Mouse (Mus musculus) adrenal gland, adult (tissue): ENCODE measurements around the gene Vat1.
"Not testable (repeated sequence)": the region's sequence is repeated elsewhere in the genome, so short reads cannot be mapped to it uniquely, and the experiment has no call there.

Experiments used
- DNase-seq, 2 experiments: peaks; one replicate each; pipeline ENCODE4 v3.0.0; 2022 to 2023; ENCODE audit warnings: low spot score in 1 of 2; ENCODE audit not compliant: inconsistent age in 2 of 2

The Vat1 gene

GRCm38 (mm10) chr11:101442760-101443159 is 23.3 kb downstream of the Vat1 start:
- DNase-seq, result no peak

- peak; percentile 99 for DNase-seq
Measured at GRCm38 (mm10) chr11:101442127-101442693, 23.8 kb downstream of the Vat1 start, which contains the start of gene Rpl27. Rpl27 (plus strand) TSS chr11:101442298.

DNA sequence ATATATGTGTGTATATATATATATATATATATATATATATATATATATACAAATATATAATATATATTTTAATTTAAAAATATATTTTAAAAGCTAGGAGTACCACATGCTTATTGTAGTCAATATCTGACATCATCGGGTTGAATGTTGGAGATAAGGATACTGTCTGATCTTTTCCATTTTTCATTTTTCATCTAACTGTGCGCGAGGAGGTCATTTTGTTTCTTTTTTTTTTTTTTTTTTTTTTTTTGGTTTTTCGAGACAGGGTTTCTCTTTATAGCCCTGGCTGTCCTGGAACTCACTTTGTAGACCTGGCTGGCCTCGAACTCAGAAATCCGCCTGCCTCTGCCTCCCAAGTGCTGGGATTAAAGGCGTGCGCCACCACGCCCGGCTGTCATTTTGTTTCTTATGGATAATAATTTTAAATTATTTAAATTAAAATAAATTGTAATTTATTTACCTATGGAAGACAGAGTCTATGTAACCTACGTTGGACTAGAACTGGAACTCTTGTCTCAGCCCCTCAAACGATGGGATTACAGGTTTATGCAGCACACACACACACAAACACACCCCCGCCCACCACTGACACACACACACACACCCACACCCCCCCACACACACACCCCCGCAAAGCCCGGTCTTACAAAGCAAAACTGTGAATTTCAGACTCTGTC is 24.4 kb downstream of the Vat1 start:
- not testable (repeated sequence) for DNase-seq

DNA sequence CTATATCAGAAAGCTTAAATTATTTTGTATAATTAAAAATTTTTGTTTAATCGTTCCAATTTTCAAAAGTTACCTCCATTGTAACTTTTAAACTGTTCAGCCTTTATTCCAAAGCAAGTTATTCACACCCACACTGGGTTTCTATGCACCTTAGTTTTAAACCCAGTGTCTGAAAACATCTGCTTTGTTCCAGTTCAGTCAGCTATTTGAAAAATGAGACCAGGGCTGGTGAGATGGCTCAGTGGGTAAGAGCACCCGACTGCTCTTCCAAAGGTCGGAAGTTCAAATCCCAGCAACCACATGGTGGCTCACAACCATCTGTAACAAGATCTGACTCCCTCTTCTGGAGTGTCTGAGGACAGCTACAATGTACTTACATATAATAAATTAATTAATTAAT is 28.0 kb downstream of the Vat1 start:
- not testable (repeated sequence) for DNase-seq

DNA sequence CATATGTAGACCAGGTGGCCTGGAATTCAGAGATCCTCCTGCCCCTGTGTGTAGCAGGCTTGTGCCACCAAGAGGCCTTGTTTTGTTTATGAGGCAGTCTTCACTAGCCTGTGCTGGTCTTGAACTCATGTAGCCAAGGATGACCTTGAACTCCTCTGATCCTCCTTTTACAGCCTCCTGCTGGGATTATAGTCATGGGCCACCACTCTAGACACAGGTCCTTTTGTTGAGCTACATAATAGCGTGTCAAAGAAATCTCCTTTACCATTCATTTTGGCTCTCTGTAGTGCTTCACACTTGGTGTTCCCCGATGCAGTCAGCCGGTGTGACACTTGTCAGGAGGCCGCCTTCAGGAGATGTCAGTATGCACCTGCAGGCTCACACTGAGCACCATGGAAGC is 29.1 kb downstream of the Vat1 start:
- DNase-seq, result no peak

DNA sequence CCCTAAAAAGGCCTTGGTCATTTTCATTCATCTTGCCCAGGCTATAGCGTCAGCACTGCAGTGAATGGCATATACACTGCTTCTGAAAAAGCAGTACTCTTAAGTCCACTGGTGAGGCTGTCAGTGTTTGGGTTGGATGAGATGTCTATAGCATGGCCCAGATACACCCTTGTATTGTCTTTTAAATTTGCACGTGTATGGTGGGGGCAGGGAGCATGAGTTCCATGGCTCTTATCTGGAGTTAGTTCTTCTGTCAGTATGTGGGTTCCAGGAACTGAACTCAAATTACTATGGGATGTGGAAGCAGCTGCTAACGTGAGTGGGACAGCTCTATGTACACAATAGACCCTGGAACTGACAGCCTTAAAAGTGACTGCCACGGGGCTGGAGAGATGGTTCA is 30.2 kb downstream of the Vat1 start:
- DNase-seq, result no peak

GRCm38 (mm10) chr11:101433396-101433795 is 32.6 kb downstream of the Vat1 start:
- DNase-seq, result peak; percentile 65 to 82

GRCm38 (mm10) chr11:101431327-101431726 is 34.7 kb downstream of the Vat1 start:
- DNase-seq, result peak; percentile 66 to 72

DNA sequence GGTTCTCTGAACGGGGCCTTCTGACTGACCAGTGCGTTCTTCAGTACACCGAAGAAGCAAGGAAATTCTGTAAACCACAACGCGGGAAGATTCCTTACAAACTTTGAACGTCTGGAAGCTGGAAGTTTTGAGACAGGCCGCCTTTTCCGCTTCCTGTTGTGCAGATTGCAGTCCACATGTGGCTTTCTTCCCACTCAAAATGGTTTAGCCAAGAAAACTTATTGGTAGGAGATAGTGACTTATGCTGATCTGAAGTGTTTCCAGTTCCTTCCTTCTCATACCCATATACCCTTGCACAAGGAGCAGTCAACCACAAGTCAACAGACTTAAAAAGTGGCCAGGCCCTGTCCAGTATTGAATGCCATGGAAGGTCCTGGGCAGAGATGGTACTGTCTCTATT is 39.9 kb downstream of the Vat1 start:
- DNase-seq, result no peak

GRCm38 (mm10) chr11:101424925-101425813 is 40.9 kb downstream of the Vat1 start, which contains the start of the genes Rundc1 and Ptges3l:
Rundc1 (plus strand) TSS chr11:101425085.
Ptges3l (minus strand) TSS chr11:101425333.
- DNase-seq, result peak; percentile 97 to 99

DNA sequence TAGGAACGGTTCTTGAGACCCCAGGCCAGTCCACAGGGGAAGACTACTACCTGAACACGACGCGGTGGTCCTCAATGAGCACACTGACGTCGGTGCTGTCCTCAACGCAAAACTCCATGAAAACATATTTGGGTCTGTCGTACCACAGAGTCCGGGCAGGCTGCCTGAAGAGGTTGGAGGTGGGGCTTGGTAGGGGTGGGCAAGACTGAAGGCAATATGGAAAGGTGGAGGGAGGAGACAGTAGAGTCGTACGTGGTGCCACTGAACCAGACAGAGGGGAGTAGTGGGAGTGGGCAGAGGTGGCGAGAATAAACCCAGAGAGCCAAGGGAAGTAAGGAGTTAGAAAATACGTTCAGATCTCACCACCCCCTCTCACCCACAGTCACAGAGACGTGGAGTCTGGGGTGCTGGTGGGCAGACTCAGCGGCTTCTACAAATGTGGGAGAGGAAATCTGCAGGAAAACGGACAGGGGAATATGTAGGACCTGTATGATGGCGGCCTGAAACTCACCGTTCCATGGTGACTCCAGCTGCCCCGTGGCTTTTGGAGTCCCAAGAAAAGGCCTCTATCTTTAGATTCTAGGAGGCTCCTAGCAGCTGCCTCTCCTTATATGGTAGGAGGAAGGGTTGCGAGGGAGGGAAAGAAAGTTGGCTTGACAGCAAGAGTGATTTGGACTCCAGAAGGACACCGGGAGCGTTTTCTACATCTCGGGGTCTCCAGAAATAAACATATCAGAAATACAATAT is 41.8 kb downstream of the Vat1 start, which contains the start of gene Gm27029:
Gm27029 (minus strand) TSS at position 692 of the 747 bp plus-strand sequence.
- no peak for DNase-seq

- DNase-seq, result no peak
Measured at GRCm38 (mm10) chr11:101420148-101420547, 45.9 kb downstream of the Vat1 start.

DNA sequence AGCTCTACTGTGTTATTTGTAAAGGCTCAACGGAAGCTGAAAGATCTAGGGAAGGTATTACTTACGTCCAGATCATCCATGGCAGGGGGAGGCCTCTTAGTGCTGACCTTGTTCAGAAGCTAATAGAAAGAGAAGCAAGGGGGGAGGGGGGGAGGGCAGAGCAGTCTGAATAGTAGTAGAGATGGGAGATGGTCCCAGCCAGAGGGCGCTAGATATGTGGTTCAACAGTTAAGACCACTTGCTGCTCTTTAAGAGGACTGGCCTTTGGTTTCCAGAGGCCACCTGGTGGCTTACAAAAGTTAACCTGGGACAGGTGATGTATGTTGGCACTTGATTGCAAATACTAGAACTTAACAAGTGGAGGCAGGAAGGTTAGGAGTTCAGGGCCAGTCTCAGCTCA is 46.4 kb downstream of the Vat1 start:
- DNase-seq, result no peak

- DNase-seq, result no peak
Measured at GRCm38 (mm10) chr11:101418991-101419390, 47.0 kb downstream of the Vat1 start.

GRCm38 (mm10) chr11:101417101-101417855 is 48.8 kb downstream of the Vat1 start, which contains the start of gene Aarsd1:
Aarsd1 (minus strand) TSS chr11:101417615.
- peak; percentile 89 to 97 for DNase-seq

- peak in 1 of 2 experiments; percentile 54 for DNase-seq
Measured at GRCm38 (mm10) chr11:101416433-101417100, 49.5 kb downstream of the Vat1 start.

- DNase-seq, result peak in 1 of 2 experiments; percentile 67
Measured at GRCm38 (mm10) chr11:101415306-101415705, 50.7 kb downstream of the Vat1 start.
